ENCODE assay signal across 19 mouse cellular contexts in the genomic region with DNA sequence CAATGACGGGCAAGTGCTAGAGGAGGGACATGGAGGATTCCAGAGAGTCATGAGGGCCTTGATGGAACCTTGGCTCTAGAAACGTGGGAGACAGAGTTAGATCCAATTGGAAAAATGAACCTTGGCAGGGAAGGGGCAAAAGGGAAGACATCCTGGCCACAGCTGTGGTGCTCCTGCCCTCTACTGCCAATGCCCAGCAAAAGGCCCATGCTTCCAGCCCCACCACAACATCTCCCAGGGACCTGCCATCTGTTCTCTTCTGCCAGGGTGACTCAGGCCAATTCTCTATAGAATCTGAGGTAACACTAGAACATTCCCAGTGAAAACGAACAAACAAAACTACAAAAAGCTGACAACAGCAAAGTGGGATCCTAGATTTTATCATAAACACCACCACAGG.
DNase-seq lines count a peak whose midpoint lies in the region; ATAC-seq and TF ChIP-seq lines count a peak whose summit lies in the region.
"Had no signal": no experiment of that assay in that cellular context is flagged by ENCODE, and none has a peak within 500 bp of the region (broad histone marks: within the 10 kb centered on the region; RNA-seq: fewer than 3 reads in every experiment).

No protein-coding gene starts in this region.

- no peak for DNase-seq in heart, adult 2 months
- DNase-seq in heart, postnatal 25 days (ENCODE audit: low spot score) = no peak
- no peak for DNase-seq in liver, postnatal 0 days
- no peak for DNase-seq in liver
- peak; percentile 68 to 81 for DNase-seq in cerebellum, adult 18-20 months
- peak; percentile 65 to 67 for DNase-seq in cerebellum, postnatal 36 days
- no peak for DNase-seq in thymus, adult 2 months
- DNase-seq in B cell, adult 2 months = no peak
- DNase-seq: heart, adult 18-20 months; heart, postnatal 14 days; kidney, adult 11 months; kidney, postnatal 25 days; liver, embryonic 13.5 days; right cerebral cortex, postnatal 14 days; thymus, postnatal 14 days had no signal

- no peak overlapping the region for H3K9ac ChIP-seq in heart, adult 2 months (ENCODE audit: low read depth, low read length)
- H3K9ac ChIP-seq in liver, postnatal 0 days (replicated peaks) = no peak overlapping the region
- H3K9ac ChIP-seq: liver, embryonic 13.5 days; neural tube, embryonic 12.5 days; stomach, embryonic 15.5 days had no signal

- no peaks in the 10 kb centered on the region for H3K36me3 ChIP-seq in heart, adult 2 months (ENCODE audit: control insufficient read depth, insufficient read depth, low read length)
- H3K36me3 ChIP-seq in liver, postnatal 0 days (replicated peaks; ENCODE audit: insufficient read depth, low read length) = no peaks in the 10 kb centered on the region
- H3K36me3 ChIP-seq in thymus, adult 2 months (ENCODE audit: control insufficient read depth, insufficient read depth, low read length) = no peaks in the 10 kb centered on the region
- H3K36me3 ChIP-seq: liver, embryonic 13.5 days; neural tube, embryonic 12.5 days; stomach, embryonic 15.5 days had no signal

- intact Hi-C loops in heart, adult 2 months (cut with DNase I) = loop anchor here (5.0 to 10.0 kb wide), 3 partner anchors 191 to 467 kb away; no protein-coding TSS in a partner anchor
- intact Hi-C loops in heart, postnatal 25 days (cut with DNase I) = loop anchor here (10.0 kb wide), 1 partner anchor 161 kb away; no protein-coding TSS in a partner anchor

- H3K79me2 ChIP-seq in heart, adult 2 months (replicated peaks; ENCODE audit: control insufficient read depth, insufficient read depth, low read length) = no peaks in the 10 kb centered on the region

- peak; percentile 20 for TF ChIP-seq CTCF in heart, adult 2 months (IDR thresholded peaks at IDR 0.05)
- peak; percentile 27 for TF ChIP-seq CTCF in liver, postnatal 0 days (IDR thresholded peaks at IDR 0.05; ENCODE audit: low read depth)
- TF ChIP-seq CTCF in thymus, adult 2 months (IDR thresholded peaks at IDR 0.05; ENCODE audit: borderline replicate concordance, control insufficient read depth, extremely low read depth, insufficient read depth, low read length, poor library complexity) = no peak

- H3K27ac ChIP-seq in heart, adult 2 months = no peak overlapping the region
- H3K27ac ChIP-seq in liver, postnatal 0 days (ENCODE audit: low read depth) = no peak overlapping the region
- H3K27ac ChIP-seq in thymus, adult 2 months (ENCODE audit: control insufficient read depth, insufficient read depth, low read length) = no peak overlapping the region
- H3K27ac ChIP-seq: liver, embryonic 13.5 days; neural tube, embryonic 12.5 days; stomach, embryonic 15.5 days had no signal

- no peak for TF ChIP-seq EP300 in heart, adult 2 months (IDR thresholded peaks at IDR 0.05; ENCODE audit: insufficient read depth, low read depth, low read length)
- TF ChIP-seq EP300 in liver, postnatal 0 days (IDR thresholded peaks at IDR 0.05; ENCODE audit: low read depth) = no peak

- no peaks in the 10 kb centered on the region for H3K9me3 ChIP-seq in liver, postnatal 0 days (ENCODE audit: low read length)
- H3K9me3 ChIP-seq: liver, embryonic 13.5 days; megakaryocyte, embryonic 14.5 days; neural tube, embryonic 12.5 days; stomach, embryonic 15.5 days had no signal

- H3K4me2 ChIP-seq in liver, postnatal 0 days (ENCODE audit: low read depth, low read length) = no peak overlapping the region
- H3K4me2 ChIP-seq: liver, embryonic 13.5 days; neural tube, embryonic 12.5 days; stomach, embryonic 15.5 days had no signal

- 61% methylated on average over 3 of the region's 3 CpGs for WGBS in heart, adult 2 months
- 46% methylated on average over 3 of the region's 3 CpGs for WGBS in liver, postnatal 0 days (ENCODE audit: insufficient replicate concordance)
- WGBS in thymus, adult 2 months = 75% methylated on average over 3 of the region's 3 CpGs

- no peaks in the 10 kb centered on the region for H3K27me3 ChIP-seq in heart, adult 2 months (ENCODE audit: control insufficient read depth, insufficient read depth, low read length)
- H3K27me3 ChIP-seq in liver, postnatal 0 days (ENCODE audit: insufficient read depth, low read length) = peaks cover 6% of the 10 kb centered on the region; the same call in 1 of the 2 replicates
- H3K27me3 ChIP-seq in thymus, adult 2 months (ENCODE audit: control insufficient read depth, insufficient read depth, low read length) = no peaks in the 10 kb centered on the region
- H3K27me3 ChIP-seq: neural tube, embryonic 12.5 days; stomach, embryonic 15.5 days had no signal

- TF ChIP-seq POLR2A in heart, adult 2 months (IDR thresholded peaks at IDR 0.05; ENCODE audit: insufficient read depth, low read depth, low read length) = no peak
- TF ChIP-seq POLR2A in thymus, adult 2 months (IDR thresholded peaks at IDR 0.05; ENCODE audit: control insufficient read depth, extremely low read depth, insufficient read depth, low read length, poor library complexity) = no peak

- no peaks in the 10 kb centered on the region for H3K4me1 ChIP-seq in heart, adult 2 months (ENCODE audit: control insufficient read depth, insufficient read depth, low read length)
- no peaks in the 10 kb centered on the region for H3K4me1 ChIP-seq in liver, postnatal 0 days (ENCODE audit: insufficient read depth)
- no peaks in the 10 kb centered on the region for H3K4me1 ChIP-seq in thymus, adult 2 months (replicated peaks; ENCODE audit: control insufficient read depth, insufficient read depth, low read length)
- H3K4me1 ChIP-seq: liver, embryonic 13.5 days; stomach, embryonic 15.5 days had no signal

- no peak for ATAC-seq in liver, postnatal 0 days
- ATAC-seq: hindbrain, embryonic 16.5 days had no signal

- no peak overlapping the region for H3K4me3 ChIP-seq in heart, adult 2 months
- no peak overlapping the region for H3K4me3 ChIP-seq in liver, postnatal 0 days (ENCODE audit: low read depth, low read length)
- H3K4me3 ChIP-seq in thymus, adult 2 months (ENCODE audit: control insufficient read depth, insufficient read depth, low read length) = no peak overlapping the region
- H3K4me3 ChIP-seq: liver, embryonic 13.5 days; megakaryocyte, embryonic 14.5 days; neural tube, embryonic 12.5 days; stomach, embryonic 15.5 days had no signal

Comparison
In these comparisons a context has a peak if more than half of its experiments do, and no peak if none do; other contexts are left out.
1. DNase-seq: peak in cerebellum, adult 18-20 months (2 of 2) and cerebellum, postnatal 36 days (2 of 2); none in heart, adult 2 months (0 of 2), heart, postnatal 25 days (single experiment), liver, postnatal 0 days (single experiment), liver (single experiment), thymus, adult 2 months (single experiment) and B cell, adult 2 months (0 of 2).